Mouse (Mus musculus) thymus, postnatal 4 days (tissue): ENCODE results near the gene Jag2.
A peak's percentile ranks its signal among the peaks of the same experiment; 100 is the strongest.

Experiments
- DNase-seq: peaks from one replicate; pipeline ENCODE4 v3.0.0; 2021

Jag2 gene

DNA sequence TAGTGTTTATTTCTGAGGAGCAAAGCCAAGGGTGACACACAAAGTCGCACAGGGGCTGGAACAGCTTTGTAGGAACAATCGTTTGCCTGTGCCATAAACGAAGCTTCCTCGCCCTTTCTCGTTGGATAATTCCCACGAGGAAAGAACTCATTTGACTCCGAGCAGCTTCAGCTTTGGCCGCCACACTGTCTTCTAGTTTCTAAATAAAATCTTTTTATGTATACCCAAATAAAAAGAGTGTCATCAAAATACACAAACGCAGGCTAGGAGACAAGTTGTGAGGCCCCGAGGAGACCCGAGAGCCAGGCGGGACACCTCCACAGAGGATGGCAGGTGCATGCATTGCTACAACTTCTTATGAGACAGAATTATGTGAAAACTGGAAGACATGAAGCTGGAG, 31.2 kb downstream of the Jag2 start:
- no peak for DNase-seq

DNA sequence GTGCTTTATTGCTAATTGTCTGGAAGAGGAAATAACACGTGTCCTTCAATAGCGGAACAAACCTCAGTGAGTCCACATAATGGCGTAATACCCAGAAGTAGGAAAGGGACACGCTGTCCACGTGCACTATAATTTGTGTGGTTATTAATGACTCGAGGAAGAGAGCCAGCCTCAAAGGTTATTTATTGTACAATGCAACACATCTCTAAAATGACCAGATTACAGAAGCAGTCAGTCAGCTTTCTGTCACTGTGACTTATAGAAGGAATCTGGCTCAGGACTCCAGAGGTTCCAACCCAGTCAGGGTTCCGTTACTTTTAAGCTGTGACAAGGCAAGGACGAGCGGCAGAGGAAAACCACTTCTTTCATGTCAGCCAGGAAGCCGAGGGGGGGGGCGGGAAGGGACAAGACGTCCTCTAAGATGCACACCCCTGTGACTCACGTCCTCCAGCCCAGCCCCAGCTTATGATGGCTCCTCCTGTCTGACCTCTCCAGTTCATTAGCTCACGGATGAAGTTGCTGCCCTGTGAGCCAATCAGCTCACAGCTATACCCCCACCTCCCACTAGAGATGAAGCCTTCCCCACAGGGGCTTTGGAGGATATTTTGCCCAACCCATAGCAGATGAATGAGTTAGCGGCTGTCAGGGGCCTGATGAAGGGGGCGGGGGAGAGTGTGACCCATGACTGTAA, 31.9 kb downstream of the Jag2 start:
- DNase-seq, result no peak

DNA sequence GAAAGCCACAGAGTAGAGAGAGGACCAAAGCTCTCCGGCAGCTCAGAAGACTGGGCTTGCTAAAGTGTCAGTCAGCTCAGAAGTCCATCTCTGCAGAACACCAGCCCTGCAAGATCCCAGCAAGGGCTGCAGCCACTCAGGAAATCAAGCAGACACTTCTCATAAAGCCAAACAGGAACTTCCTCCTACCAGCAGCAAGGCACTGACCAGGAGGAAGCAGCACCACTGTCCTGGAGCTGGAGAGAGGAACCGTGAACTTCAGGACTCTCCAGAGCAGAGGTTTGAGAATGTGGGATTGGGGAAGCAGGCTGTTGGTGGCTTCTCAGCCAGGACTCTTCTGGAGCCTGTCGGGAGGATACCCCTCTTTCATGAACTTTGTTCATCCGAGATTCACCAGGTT, 34.6 kb downstream of the Jag2 start:
- DNase-seq, result peak; percentile 7

DNA sequence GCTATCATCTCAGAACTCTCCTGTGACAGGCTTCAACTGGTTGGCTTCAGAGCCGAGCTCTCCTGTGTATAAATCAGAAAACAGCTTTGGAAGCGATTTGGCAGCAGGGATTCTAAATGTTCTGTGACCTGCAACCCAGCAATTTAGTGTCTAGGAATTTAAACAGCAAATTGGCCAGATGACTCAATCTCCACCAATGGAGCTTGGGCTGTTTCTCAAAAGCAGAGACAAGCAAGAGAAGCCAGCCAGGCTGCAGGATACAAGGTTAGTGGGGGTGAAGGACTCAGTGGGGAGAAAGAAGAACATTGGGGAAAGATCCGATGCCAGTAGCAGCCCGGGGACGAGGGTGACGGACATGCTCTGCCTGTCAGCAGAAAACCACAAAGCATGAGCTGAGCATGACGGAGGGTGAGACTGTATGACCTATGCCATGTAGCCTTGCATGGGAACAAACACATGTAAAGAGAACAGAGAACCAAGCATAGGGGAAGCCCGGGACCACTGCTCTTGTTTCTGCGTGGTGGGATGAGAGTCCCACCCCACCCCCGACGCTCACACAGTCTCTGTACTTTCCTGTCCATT, 35.2 kb downstream of the Jag2 start:
- DNase-seq, result no peak

DNA sequence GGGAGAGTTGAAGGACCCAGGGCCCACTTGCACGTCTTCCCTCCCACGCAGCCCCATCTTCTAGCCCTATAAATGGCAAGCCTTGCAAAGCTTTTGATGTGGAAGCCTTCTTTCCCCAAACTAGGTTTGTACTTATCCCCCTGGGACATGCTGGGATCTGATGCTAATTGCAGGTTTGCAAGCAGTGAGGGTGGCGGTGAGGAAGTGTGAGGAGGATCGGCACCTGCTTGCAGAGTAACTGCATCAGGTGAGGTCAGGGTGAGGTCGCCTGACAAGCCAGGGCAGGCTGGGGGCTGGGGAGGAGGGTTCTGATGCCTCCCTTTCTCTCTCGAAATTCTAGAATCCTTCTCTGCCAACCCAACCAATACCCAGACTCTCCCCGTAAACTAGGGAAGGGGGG, 44.1 kb downstream of the Jag2 start:
- DNase-seq, result no peak

DNA sequence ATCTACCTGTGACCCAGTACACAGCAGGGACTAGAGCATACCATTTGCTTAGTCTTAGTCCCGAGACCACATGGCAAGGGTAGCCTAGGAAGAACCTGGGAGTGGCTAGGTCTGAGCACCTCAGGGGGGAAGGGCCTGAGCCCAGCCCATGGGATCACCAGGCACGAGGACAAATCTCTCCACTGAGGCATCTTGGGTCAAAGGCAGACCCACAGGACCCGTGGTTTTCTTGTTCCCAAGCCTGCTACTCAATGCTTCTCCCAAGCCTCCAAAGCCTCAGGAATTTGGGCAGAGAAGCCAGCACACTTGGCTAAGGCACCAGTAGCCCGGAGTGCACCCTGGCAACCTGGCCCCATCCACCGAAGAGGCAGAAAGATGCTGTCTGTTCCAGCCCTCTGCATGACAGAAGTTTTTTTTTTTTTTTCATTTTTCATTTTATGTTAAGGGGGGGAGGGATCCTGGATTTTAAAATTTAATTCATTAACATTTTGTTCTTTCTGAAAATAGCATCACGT, 48.2 kb downstream of the Jag2 start:
- DNase-seq, result no peak

- no peak for DNase-seq
Observed at GRCm38 (mm10) chr12:112880661-112881060, 48.9 kb downstream of the Jag2 start.

- DNase-seq, result peak; percentile 61
Observed at GRCm38 (mm10) chr12:112879731-112880130, 49.8 kb downstream of the Jag2 start.

GRCm38 (mm10) chr12:112877607-112878020, 52.0 kb downstream of the Jag2 start:
- peak; percentile 66 for DNase-seq

DNA sequence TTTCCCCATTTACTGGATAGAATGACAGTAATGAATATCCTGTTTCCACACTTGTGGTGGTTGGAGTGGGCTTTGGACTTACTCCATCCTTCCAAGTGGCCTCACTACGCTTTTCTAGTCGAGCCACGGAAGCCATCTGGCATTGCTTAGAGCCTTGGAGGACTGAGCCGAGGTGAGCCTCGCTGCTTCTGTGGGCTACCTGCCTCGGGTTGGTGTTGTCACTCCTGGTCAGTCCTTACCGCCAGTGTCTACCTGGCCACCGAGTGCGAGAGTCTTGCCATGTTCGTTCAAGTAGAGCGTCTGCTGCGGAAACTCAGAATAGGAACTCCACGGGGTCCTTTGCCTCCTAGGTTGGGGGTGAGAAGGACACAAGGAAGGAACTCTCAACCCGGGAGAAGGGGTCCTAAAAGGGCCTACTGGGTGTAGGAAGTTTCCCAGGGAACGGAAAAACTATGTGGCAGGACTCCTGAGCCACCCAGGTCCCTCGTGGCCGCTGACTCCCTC, 52.5 kb downstream of the Jag2 start:
- DNase-seq, result peak; percentile 30

DNA sequence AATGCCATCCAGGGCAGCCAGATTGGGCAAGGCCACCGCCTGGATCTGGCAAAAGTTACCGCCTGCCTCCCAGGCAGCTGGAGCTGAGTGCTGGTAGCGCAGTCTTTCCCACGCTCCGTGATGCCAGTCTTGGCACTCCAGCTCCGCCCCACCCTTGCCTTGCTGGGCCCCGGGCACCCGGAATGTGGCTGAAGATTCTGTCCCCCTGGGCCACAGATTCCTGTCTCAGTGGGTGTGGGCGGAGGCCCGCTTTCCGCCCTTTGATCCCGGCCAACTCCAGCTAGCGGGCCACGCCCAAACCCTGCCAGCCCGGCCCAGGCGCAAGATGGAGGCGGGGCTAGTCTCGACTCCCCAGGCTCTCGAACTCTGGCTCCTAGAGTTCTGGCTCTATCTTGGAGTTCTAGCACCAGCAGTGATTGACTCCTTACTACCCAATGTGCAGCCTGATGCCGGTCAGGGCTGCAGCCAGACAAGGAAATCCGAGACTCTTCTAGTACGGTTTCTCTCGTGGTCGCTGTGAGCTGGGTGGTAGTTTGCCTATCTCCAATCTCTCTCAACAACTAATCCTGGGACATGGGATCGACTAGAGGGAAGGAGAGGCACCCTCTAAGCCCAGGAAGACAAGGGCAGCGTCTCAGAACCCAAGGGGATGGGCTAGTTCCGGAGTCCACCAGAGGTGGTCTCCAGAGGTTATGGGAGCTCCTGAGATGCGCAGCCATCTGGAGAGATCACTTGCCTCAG, 53.1 kb downstream of the Jag2 start:
- DNase-seq, result peak; percentile 65

DNA sequence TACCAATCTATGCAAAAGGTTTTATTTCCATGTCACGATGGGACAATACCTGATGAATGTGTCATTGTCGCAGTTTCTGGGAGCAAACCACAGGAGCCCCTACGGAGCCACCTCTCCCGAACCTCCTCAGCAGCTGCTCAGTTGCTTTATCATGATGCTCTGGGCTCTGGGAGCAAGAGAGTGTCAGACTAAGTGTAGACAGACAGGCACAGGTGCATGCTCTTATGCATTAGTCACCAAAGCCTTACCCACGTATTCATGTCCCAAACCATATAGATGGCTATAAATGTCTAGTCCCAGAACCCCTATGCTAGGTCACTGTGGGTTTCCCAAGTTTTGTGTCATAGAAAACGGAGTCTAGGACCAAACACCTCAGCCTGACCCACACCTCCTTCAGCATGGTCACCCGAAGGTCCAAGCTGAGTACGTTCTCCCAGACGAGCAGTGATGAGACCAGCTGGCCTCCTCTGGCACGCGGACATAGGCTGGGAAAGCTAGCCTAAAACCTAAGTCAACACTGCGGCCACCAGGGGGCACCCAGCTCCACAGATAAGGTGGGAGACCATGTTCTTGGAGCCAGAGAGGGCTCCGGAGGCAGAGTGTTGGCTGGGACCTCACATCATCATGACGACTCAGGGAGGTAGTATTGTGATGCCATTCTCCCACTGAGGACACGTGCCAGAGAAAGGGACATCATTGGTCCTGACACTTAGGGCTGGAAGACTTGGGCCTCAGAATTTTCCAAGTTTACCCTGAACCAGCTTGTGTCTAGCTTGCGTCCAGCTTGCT, 54.2 kb downstream of the Jag2 start:
- peak; percentile 97 for DNase-seq

DNA sequence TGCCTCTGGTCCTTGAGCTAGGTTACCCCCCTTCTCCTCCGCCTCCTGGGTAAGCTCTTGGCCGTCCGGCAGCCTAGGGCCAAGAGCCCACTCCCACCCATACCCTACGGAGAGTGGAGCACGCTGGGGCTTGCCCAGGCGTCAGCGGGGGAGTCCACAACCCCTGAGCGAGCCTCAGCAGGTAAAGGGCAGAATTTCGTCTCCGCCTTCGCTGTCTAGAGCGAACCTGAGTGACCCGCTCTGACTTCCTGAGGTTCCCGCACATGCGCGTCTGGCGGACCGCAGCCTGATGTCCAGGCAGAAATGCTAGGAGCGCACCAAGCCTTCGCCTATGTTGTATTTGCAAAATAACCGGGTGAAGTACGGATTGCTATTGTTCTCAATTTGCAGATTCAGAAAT, 55.4 kb downstream of the Jag2 start:
- peak; percentile 28 for DNase-seq

GRCm38 (mm10) chr12:112873452-112874190, 56.0 kb downstream of the Jag2 start:
- DNase-seq, result peak; percentile 88

GRCm38 (mm10) chr12:112872991-112873390, 56.6 kb downstream of the Jag2 start:
- peak; percentile 40 for DNase-seq

GRCm38 (mm10) chr12:112871272-112871671, 58.3 kb downstream of the Jag2 start:
- DNase-seq, result no peak

DNA sequence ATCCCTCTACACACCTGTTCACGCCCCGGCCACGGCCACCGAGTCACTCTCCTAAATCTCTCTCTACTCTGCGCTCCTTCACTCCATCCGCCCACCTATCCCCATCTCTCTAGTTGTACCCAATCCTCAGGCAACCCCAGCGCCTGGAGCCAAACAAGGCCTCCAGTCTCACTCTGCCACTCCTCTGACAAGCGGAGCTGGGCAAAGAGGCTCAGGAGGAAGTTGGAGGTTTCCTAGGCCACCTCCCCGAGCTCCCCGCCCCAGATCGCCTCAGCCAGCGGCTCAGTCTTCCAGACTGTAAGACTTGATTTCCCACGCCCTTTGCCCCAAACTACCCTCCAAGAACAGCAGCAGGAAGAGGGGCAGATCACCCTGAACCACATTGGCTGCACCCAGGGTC, 58.8 kb downstream of the Jag2 start:
- DNase-seq, result peak; percentile 73

DNA sequence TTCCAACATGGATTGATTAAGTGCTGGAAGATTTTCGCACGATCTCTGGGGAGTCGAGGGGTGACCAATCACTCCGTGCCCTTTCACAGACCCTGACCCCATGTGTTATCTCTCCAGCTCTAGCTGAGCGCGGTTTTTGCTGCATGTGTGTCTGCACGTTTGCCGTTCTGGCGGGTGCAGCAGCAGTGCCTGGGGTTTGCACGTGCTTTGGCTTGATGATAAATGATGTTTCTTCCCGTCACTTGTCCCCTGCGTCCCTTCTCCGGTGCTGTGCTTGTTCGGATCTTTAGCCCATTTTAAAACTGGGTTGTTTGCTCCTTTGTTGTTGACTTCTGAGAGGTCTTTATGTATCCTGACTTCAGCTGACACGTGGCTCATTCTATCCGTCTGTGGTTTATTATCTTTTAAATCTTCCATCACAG, 59.8 kb downstream of the Jag2 start:
- DNase-seq, result peak; percentile 70

- peak; percentile 63 for DNase-seq
Observed at GRCm38 (mm10) chr12:112868178-112869087, 61.1 kb downstream of the Jag2 start, which contains the start of gene Gpr132. Gene Gpr132, minus strand, starts transcription at chr12:112868228.

GRCm38 (mm10) chr12:112867106-112867674, 62.4 kb downstream of the Jag2 start:
- no peak for DNase-seq
